Mouse (Mus musculus) limb, embryonic 11.5 days (tissue): ENCODE measurements around the gene St6galnac3. TPM values are rescaled to one million over a fixed set of nuclear protein-coding genes. Genes with fewer than 3 reads are reported as not detected.

Experiments
- ATAC-seq: fragments of 200-750 bp; cut with Nextera tagmentation; 2 replicates; pipeline ENCODE4 v1.8.0; 2017; ENCODE audit warnings: low read depth; ENCODE audit not compliant: insufficient number of reproducible peaks, low FRiP score, low TSS enrichment
- DNase-seq: peaks from one replicate; pipeline ENCODE4 v3.0.0-alpha.2; 2015; ENCODE audit warnings: low spot score
- H3K27ac ChIP-seq: fragments of 300-500 bp; sonication (generic); replicated peaks from 2 replicates; pipeline ENCODE4 v1.5.1; 2014; ENCODE audit warnings: low read depth, mild to moderate bottlenecking, low read length
- H3K27me3 ChIP-seq: fragments of 300-500 bp; sonication (generic); 2 replicates; pipeline ENCODE4 v1.6.1; 2014; ENCODE audit warnings: mild to moderate bottlenecking, low read length, mixed read lengths; ENCODE audit not compliant: control insufficient read depth, insufficient read depth
- H3K36me3 ChIP-seq: fragments of 300-500 bp; sonication (generic); 2 replicates; pipeline ENCODE4 v1.6.1; 2014; ENCODE audit warnings: mild to moderate bottlenecking, low read length, moderate library complexity, mixed read lengths; ENCODE audit not compliant: control insufficient read depth, insufficient read depth
- H3K4me1 ChIP-seq: fragments of 300-500 bp; sonication (generic); 2 replicates; pipeline ENCODE4 v1.6.1; 2014; ENCODE audit warnings: low read length, mixed read lengths; ENCODE audit not compliant: control insufficient read depth, insufficient read depth
- H3K4me2 ChIP-seq: fragments of 300-500 bp; sonication (generic); 2 replicates; pipeline ENCODE4 v1.6.1; 2014; ENCODE audit warnings: low read depth, mild to moderate bottlenecking, moderate library complexity; ENCODE audit not compliant: severe bottlenecking
- H3K4me3 ChIP-seq: fragments of 300-500 bp; sonication (generic); 2 replicates; pipeline ENCODE4 v1.5.1; 2014; ENCODE audit warnings: low read depth, low read length
- H3K9ac ChIP-seq: fragments of 300-500 bp; sonication (generic); 2 replicates; pipeline ENCODE4 v1.6.1; 2014; ENCODE audit warnings: mild to moderate bottlenecking, low read length
- H3K9me3 ChIP-seq: fragments of 300-500 bp; sonication (generic); 2 replicates; pipeline ENCODE4 v1.6.1; 2016; ENCODE audit warnings: low read length; ENCODE audit not compliant: control insufficient read depth
- WGBS: fragments of 180-500 bp; shearing (Covaris S2); extraction: QIAGEN DNeasy Blood & Tissue Kit; methylation state at CpG from one replicate; pipeline ENCODE4 v1.1.7; 2014; 5-methylcytosine and 5-hydroxymethylcytosine counted together
- polyA plus RNA-seq: library from polyadenylated mRNA; unstranded; fragments of >200 nt; fragmentation: Nextera tagmentation; extraction: Ambion mirVana; gene quantifications from 2 replicates; pipeline ENCODE4 v1.2.1, GENCODE M21; 2014

St6galnac3 gene
- polyA plus RNA-seq, 1 experiment from 2014 or later = 51.2 TPM

DNA sequence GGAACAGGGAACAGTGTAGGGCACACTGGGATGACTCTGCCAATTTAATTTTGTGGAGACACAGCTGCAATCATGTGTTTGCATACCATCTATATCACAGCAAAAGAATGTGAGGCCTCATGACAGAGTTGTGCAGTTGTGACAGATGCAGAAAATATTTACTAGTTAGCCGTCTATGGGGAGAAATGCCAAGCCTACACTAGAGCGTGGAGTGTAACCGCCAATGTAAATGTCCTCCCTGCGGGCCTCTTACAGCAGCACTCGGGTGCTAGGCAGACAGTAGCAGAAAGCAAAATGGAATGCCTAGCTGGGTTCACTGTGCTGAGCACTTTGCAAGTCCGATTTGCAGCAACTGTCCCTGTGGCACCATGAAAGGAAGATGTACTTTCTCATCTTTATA is 261.1 kb downstream of the St6galnac3 start:
- Histone ChIP-seq H3K9ac (no peak overlapping the region), H3K9me3 (no peaks in the 10 kb centered on the region; the same call in 1 of the 2 replicates), H3K4me2 (no peak overlapping the region), H3K36me3 (no peaks in the 10 kb centered on the region), H3K27ac (no peak overlapping the region), H3K4me3 (no peak overlapping the region), H3K4me1 (0 out of 2 replicates have a peak, but pooled peaks cover under 1% of the 10 kb centered on the region), H3K27me3 (no peaks in the 10 kb centered on the region)
- DNase-seq (no peak), ATAC-seq (no peak)
- WGBS = 89% methylated on average over 6 of the region's 6 CpGs

DNA sequence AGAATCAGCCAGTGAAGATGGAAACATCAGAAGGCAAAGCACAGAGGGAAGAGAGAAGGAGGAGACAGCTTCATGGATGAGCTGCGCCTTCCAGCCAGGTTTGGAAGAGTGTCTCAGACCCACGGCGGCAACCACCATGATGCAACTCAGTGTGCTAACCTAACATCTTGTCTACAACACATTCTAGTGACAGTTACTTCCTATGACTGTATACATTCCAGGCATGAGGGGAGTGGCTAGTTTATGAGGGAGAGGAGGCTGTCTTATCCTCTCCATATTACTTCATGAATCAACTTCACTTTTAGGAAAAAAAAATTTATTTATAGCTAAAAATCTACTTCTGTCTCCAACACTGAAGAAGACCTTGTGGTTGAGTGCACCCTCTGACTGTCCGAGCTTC is 264.8 kb downstream of the St6galnac3 start:
- 93% methylated on average over 4 of the region's 4 CpGs for WGBS
- DNase-seq (no peak), ATAC-seq (no peak)

GRCm38 (mm10) chr3:153458593-153458992 is 266.4 kb downstream of the St6galnac3 start:
- WGBS = 72% methylated on average over 3 of the region's 3 CpGs

More for the DNA sequence above, 264.8 kb downstream of the St6galnac3 start:
- Histone ChIP-seq H3K36me3 (no peaks in the 10 kb centered on the region), H3K4me1 (no peaks in the 10 kb centered on the region), H3K4me2 (no peak overlapping the region), H3K9me3 (no peaks in the 10 kb centered on the region), H3K27me3 (no peaks in the 10 kb centered on the region), H3K4me3 (no peak overlapping the region), H3K27ac (no peak overlapping the region), H3K9ac (no peak overlapping the region)

DNA sequence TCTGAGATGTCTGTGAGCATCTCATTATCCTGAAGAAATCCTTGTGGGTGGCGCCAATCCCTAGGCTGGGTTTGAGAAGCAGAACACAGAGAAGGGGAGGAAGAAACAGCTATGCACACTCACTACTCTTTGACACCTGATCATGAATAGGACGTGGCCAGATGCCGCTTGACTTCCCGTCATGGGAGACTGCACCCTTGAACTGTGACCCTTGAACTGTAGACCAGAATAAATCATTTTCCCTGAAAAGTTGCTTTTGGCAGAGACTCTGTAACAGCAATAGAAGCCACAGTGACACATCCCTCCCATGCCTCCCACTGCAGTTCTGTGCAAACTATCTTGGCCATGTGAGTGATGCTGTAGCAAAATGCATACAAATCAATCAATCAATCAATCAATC is 267.3 kb downstream of the St6galnac3 start:
- no peak for DNase-seq
- H3K9ac ChIP-seq = no peak overlapping the region
- H3K9me3 ChIP-seq = no peaks in the 10 kb centered on the region
- WGBS = 90% methylated on average over 4 of the region's 4 CpGs
- no peak overlapping the region for H3K4me2 ChIP-seq
- H3K27ac ChIP-seq = no peak overlapping the region
- H3K4me1 ChIP-seq = no peaks in the 10 kb centered on the region
- no peaks in the 10 kb centered on the region for H3K27me3 ChIP-seq
- no peak overlapping the region for H3K4me3 ChIP-seq
- H3K36me3 ChIP-seq = no peaks in the 10 kb centered on the region
- no peak for ATAC-seq

More at GRCm38 (mm10) chr3:153458593-153458992, 266.4 kb downstream of the St6galnac3 start:
- Histone ChIP-seq H3K4me3 (no peak overlapping the region), H3K4me2 (no peak overlapping the region), H3K27me3 (no peaks in the 10 kb centered on the region), H3K4me1 (no peaks in the 10 kb centered on the region), H3K36me3 (no peaks in the 10 kb centered on the region), H3K9ac (no peak overlapping the region), H3K9me3 (no peaks in the 10 kb centered on the region), H3K27ac (no peak overlapping the region)
- no peak for ATAC-seq
- no peak for DNase-seq

DNA sequence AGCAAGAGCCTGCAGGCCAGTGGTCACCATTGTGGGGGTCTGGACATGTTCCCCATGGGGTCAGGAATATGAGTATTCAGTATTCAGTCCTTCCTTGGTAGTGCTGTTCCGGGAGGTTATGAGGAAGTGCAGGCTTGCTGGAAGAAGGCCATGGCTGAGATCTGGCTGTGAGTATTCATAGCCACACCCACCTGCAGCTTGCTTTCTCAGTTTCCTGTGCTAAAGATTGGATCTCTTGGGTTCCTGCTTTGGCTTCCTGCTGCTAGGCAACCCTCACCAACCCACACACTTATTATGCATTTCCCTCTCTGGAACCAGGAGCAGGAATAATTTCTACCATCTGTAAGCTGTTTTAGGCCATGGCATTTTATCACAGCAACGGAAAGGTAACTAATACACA is 267.8 kb downstream of the St6galnac3 start:
- H3K27ac ChIP-seq = no peak overlapping the region
- no peak overlapping the region for H3K9ac ChIP-seq
- no peak for DNase-seq
- no peaks in the 10 kb centered on the region for H3K36me3 ChIP-seq
- no peaks in the 10 kb centered on the region for H3K4me1 ChIP-seq
- 94% methylated on average over 2 of the region's 2 CpGs for WGBS
- no peaks in the 10 kb centered on the region for H3K27me3 ChIP-seq
- no peak for ATAC-seq
- H3K4me3 ChIP-seq = no peak overlapping the region
- H3K9me3 ChIP-seq = no peaks in the 10 kb centered on the region
- H3K4me2 ChIP-seq = no peak overlapping the region

DNA sequence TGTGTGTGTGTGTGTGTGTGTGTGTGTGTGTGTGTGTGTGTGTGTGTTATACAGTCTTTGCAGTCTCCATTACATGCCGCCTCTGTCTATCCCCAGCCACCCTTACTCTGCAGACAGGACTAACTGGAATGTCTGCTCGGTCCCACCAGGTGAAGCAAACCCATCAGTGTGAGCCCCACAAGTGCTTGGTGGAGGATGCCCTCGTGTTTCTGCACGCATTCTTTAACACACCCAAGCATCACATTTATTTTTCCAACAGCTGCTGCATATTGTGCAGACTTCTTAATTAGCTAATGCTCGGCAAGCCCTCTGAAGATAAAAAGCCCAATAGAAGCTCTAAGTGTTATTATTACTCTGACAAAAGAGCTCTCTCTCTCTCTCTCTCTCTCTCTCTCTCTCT is 268.7 kb downstream of the St6galnac3 start:
- WGBS = 90% methylated on average over 5 of the region's 5 CpGs
- Histone ChIP-seq H3K4me3 (no peak overlapping the region), H3K36me3 (no peaks in the 10 kb centered on the region), H3K27me3 (no peaks in the 10 kb centered on the region), H3K4me2 (no peak overlapping the region), H3K4me1 (no peaks in the 10 kb centered on the region), H3K27ac (no peak overlapping the region), H3K9me3 (no peaks in the 10 kb centered on the region), H3K9ac (no peak overlapping the region)
- no peak for ATAC-seq
- no peak for DNase-seq

- H3K27ac ChIP-seq = no peak overlapping the region
- no peak overlapping the region for H3K4me3 ChIP-seq
- no peaks in the 10 kb centered on the region for H3K9me3 ChIP-seq
- WGBS = 97% methylated on average over 7 of the region's 7 CpGs
- H3K27me3 ChIP-seq = no peaks in the 10 kb centered on the region
- H3K4me1 ChIP-seq = no peaks in the 10 kb centered on the region
- ATAC-seq (no peak), DNase-seq (no peak)
- H3K9ac ChIP-seq = no peak overlapping the region
- H3K4me2 ChIP-seq = no peak overlapping the region
- no peaks in the 10 kb centered on the region for H3K36me3 ChIP-seq
Observed at GRCm38 (mm10) chr3:153453127-153454049, 271.6 kb downstream of the St6galnac3 start.

GRCm38 (mm10) chr3:153452299-153452996 is 272.5 kb downstream of the St6galnac3 start:
- 94% methylated on average over 3 of the region's 3 CpGs for WGBS
- no peak for ATAC-seq
- H3K4me3 ChIP-seq = no peak overlapping the region
- H3K36me3 ChIP-seq = no peaks in the 10 kb centered on the region
- DNase-seq = no peak
- H3K4me1 ChIP-seq = no peaks in the 10 kb centered on the region
- H3K4me2 ChIP-seq = no peak overlapping the region
- no peak overlapping the region for H3K9ac ChIP-seq
- no peak overlapping the region for H3K27ac ChIP-seq
- no peaks in the 10 kb centered on the region for H3K27me3 ChIP-seq
- H3K9me3 ChIP-seq = no peaks in the 10 kb centered on the region
